Mouse (Mus musculus) retina, postnatal 7 days (tissue): ENCODE results near the gene Tmem248.
A peak's percentile ranks its signal among the peaks of the same experiment; 100 is the strongest.

ENCODE experiments used
- DNase-seq: peaks from one replicate; pipeline ENCODE4 v3.0.0-alpha.2; 2012; ENCODE audit warnings: low read depth, low spot score

Tmem248 gene

GRCm38 (mm10) chr5:130216781-130217180 is at the start of gene Tmem248:
TSS of gene Tmem248 (plus strand) at chr5:130217081.
- no peak for DNase-seq

GRCm38 (mm10) chr5:130169109-130169508 is 47.8 kb upstream of the Tmem248 start:
- DNase-seq = no peak

GRCm38 (mm10) chr5:130170666-130171422 is 46.0 kb upstream of the Tmem248 start:
- no peak for DNase-seq

GRCm38 (mm10) chr5:130171423-130171954 is 45.4 kb upstream of the Tmem248 start, which contains the start of gene Rabgef1:
TSS of gene Rabgef1 (plus strand) at chr5:130171798.
- peak; percentile 83 for DNase-seq

- DNase-seq = no peak
Measured at GRCm38 (mm10) chr5:130171956-130172601, 44.8 kb upstream of the Tmem248 start.

- DNase-seq = no peak
Measured at GRCm38 (mm10) chr5:130173012-130173411, 43.9 kb upstream of the Tmem248 start.

GRCm38 (mm10) chr5:130177871-130178270 is 39.0 kb upstream of the Tmem248 start:
- no peak for DNase-seq

GRCm38 (mm10) chr5:130180362-130180761 is 36.5 kb upstream of the Tmem248 start:
- DNase-seq = no peak

GRCm38 (mm10) chr5:130181740-130182540 is 34.9 kb upstream of the Tmem248 start:
- DNase-seq = no peak

- no peak for DNase-seq
Measured at GRCm38 (mm10) chr5:130182541-130182821, 34.4 kb upstream of the Tmem248 start.

- DNase-seq = no peak
Measured at GRCm38 (mm10) chr5:130184193-130184856, 32.6 kb upstream of the Tmem248 start.

GRCm38 (mm10) chr5:130185312-130185711 is 31.6 kb upstream of the Tmem248 start:
- no peak for DNase-seq

- DNase-seq = no peak
Measured at GRCm38 (mm10) chr5:130187383-130187782, 29.5 kb upstream of the Tmem248 start.

- DNase-seq = no peak
Measured at GRCm38 (mm10) chr5:130190909-130191308, 26.0 kb upstream of the Tmem248 start.

GRCm38 (mm10) chr5:130191865-130192264 is 25.0 kb upstream of the Tmem248 start:
- no peak for DNase-seq

GRCm38 (mm10) chr5:130192356-130192944 is 24.4 kb upstream of the Tmem248 start:
- no peak for DNase-seq

- no peak for DNase-seq
Measured at GRCm38 (mm10) chr5:130193760-130194159, 23.1 kb upstream of the Tmem248 start.

GRCm38 (mm10) chr5:130196307-130196706 is 20.6 kb upstream of the Tmem248 start:
- DNase-seq = no peak

GRCm38 (mm10) chr5:130197454-130197853 is 19.4 kb upstream of the Tmem248 start:
- no peak for DNase-seq

GRCm38 (mm10) chr5:130197981-130198380 is 18.9 kb upstream of the Tmem248 start:
- DNase-seq = no peak
